Mouse (Mus musculus) brain, embryonic 14.5 days (tissue): Measurements from ENCODE around the gene Hspa1l.

Experiments
- CTCF ChIP-seq: fragments of 200-500 bp; IDR thresholded peaks from 2 replicates; pipeline ENCODE4 v1.5.1; 2012; ENCODE audit warnings: inconsistent platforms, mild to moderate bottlenecking, moderate library complexity, borderline replicate concordance; ENCODE audit not compliant: insufficient read depth, insufficient read length; ENCODE audit errors: extremely low read depth
- POLR2A ChIP-seq: fragments of 200-500 bp; IDR thresholded peaks from 2 replicates; pipeline ENCODE4 v1.6.1; 2012; ENCODE audit warnings: mild to moderate bottlenecking, inconsistent platforms, borderline replicate concordance; ENCODE audit not compliant: poor library complexity, insufficient read depth, insufficient read length, severe bottlenecking; ENCODE audit errors: extremely low read depth

DNA sequence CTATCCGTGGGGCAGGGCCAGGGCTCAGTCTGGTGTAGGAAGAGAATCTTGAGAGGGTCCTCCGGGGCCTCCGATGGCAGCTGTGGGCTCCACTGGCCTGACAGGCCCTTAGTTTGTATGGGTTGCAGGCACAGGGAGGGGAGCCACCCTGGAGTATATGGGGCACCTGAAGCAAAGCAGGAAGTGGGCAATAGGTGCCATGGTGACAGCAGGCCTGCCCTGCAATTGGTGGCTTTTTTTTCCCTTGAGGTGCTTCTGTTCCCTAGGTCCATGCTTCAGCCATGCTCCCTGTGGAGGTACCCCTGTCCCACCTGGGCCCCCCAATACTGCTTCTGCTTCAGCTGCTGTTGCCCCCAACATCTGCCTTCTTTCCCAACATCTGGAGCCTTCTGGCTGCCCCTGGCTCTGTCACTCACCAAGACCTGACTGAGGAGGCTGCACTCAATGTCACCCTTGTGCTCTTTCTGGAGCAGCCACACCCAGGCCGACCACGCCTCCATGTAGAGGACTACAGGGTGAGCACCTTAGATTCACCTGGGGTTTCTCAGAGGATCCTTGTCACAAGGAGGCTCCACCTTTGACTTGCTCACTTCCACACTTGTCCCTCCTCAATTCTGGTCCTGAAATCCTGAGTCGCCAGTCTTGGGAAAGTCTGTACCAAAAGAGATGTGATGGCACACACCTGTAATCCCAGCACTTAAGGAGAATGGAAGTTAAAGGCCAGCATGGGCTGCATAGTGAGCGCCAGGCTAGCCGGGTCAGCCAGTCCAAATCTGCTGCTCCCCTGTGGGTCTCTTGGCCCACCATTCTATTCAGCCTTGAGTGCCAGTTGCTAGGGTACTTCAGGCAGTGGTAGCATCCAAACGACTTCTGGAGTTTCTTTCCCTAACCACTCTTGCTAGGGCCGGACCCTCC lies 44.5 kb downstream of the Hspa1l start:
- TF ChIP-seq POLR2A = no peak
- TF ChIP-seq CTCF = no peak
